Mouse (Mus musculus): ENCODE results near the gene Fkrp.
A peak's percentile ranks its signal among the peaks of the same experiment; 100 is the strongest.

Gene Fkrp

GRCm38 (mm10) chr7:16837916-16838803 is 21.6 kb upstream of the Fkrp start:
- no peak for DNase-seq (ENCODE audit: inconsistent age in 2 of 2, low spot score in 1 of 2)

GRCm38 (mm10) chr7:16830449-16830848 is 13.9 kb upstream of the Fkrp start:
- peak; percentile 32 to 58 for DNase-seq (ENCODE audit: inconsistent age in 2 of 2, low spot score in 1 of 2)

GRCm38 (mm10) chr7:16827274-16827673 is 10.7 kb upstream of the Fkrp start:
- no peak for DNase-seq (ENCODE audit: inconsistent age in 2 of 2, low spot score in 1 of 2)

- no peak for DNase-seq (ENCODE audit: inconsistent age in 2 of 2, low spot score in 1 of 2)
Measured at GRCm38 (mm10) chr7:16826571-16826970, 10.0 kb upstream of the Fkrp start.

- no peak for DNase-seq (ENCODE audit: inconsistent age in 2 of 2, low spot score in 1 of 2)
Measured at GRCm38 (mm10) chr7:16825785-16826184, 9.3 kb upstream of the Fkrp start.

GRCm38 (mm10) chr7:16823734-16824133 is 7.2 kb upstream of the Fkrp start:
- DNase-seq (ENCODE audit: inconsistent age in 2 of 2, low spot score in 1 of 2), result no peak

- no peak for DNase-seq (ENCODE audit: inconsistent age in 2 of 2, low spot score in 1 of 2)
Measured at GRCm38 (mm10) chr7:16821669-16822101, 5.2 kb upstream of the Fkrp start.

- no peak for DNase-seq (ENCODE audit: inconsistent age in 2 of 2, low spot score in 1 of 2)
Measured at GRCm38 (mm10) chr7:16821091-16821490, 4.6 kb upstream of the Fkrp start.

- no peak for DNase-seq (ENCODE audit: inconsistent age in 2 of 2, low spot score in 1 of 2)
Measured at GRCm38 (mm10) chr7:16820271-16820763, 3.8 kb upstream of the Fkrp start.

GRCm38 (mm10) chr7:16819794-16820193 is 3.3 kb upstream of the Fkrp start:
- no peak for DNase-seq (ENCODE audit: inconsistent age in 2 of 2, low spot score in 1 of 2)

- DNase-seq (ENCODE audit: inconsistent age in 2 of 2, low spot score in 1 of 2), result no peak
Measured at GRCm38 (mm10) chr7:16817693-16818092, 1.2 kb upstream of the Fkrp start.

GRCm38 (mm10) chr7:16816078-16816474 is 456 bp downstream of the Fkrp start:
- peak; percentile 82 to 92 for DNase-seq (ENCODE audit: inconsistent age in 2 of 2, low spot score in 1 of 2)

- peak in 1 of 2 experiments; percentile 68 for DNase-seq (ENCODE audit: inconsistent age in 2 of 2, low spot score in 1 of 2)
Measured at GRCm38 (mm10) chr7:16815351-16815941, 1.1 kb downstream of the Fkrp start, which contains the start of gene Strn4. Gene Strn4 (plus strand): TSS chr7:16815889.

- DNase-seq (ENCODE audit: inconsistent age in 2 of 2, low spot score in 1 of 2), result no peak
Measured at GRCm38 (mm10) chr7:16812505-16812904, 4.0 kb downstream of the Fkrp start.

- no peak for DNase-seq (ENCODE audit: inconsistent age in 2 of 2, low spot score in 1 of 2)
Measured at GRCm38 (mm10) chr7:16811649-16812070, 4.9 kb downstream of the Fkrp start.

- peak; percentile 41 to 75 for DNase-seq (ENCODE audit: inconsistent age in 2 of 2, low spot score in 1 of 2)
Measured at GRCm38 (mm10) chr7:16810920-16811648, 5.4 kb downstream of the Fkrp start.

GRCm38 (mm10) chr7:16810399-16810919 is 6.1 kb downstream of the Fkrp start:
- DNase-seq (ENCODE audit: inconsistent age in 2 of 2, low spot score in 1 of 2), result no peak

- peak; percentile 60 to 90 for DNase-seq (ENCODE audit: inconsistent age in 2 of 2, low spot score in 1 of 2)
Measured at GRCm38 (mm10) chr7:16809739-16810138, 6.8 kb downstream of the Fkrp start.

GRCm38 (mm10) chr7:16808647-16809046 is 7.9 kb downstream of the Fkrp start:
- DNase-seq (ENCODE audit: inconsistent age in 2 of 2, low spot score in 1 of 2), result no peak

- DNase-seq (ENCODE audit: inconsistent age in 2 of 2, low spot score in 1 of 2), result no peak
Measured at GRCm38 (mm10) chr7:16807936-16808335, 8.6 kb downstream of the Fkrp start.

- peak in 1 of 2 experiments; percentile 66 for DNase-seq (ENCODE audit: inconsistent age in 2 of 2, low spot score in 1 of 2)
Measured at GRCm38 (mm10) chr7:16804409-16805028, 12.0 kb downstream of the Fkrp start.
